Mouse (Mus musculus) kidney, adult 2 months (tissue): Measurements from ENCODE around the gene Serf2. TPM values are rescaled to one million over a fixed set of nuclear protein-coding genes. Genes with fewer than 3 reads are reported as not detected.

Experiments used
- DNase-seq: peaks from one replicate; pipeline ENCODE4 v3.0.0; 2021
- H3K27ac ChIP-seq: fragments of 200-500 bp; 2 replicates; pipeline ENCODE4 v1.5.1; 2012; ENCODE audit warnings: low read depth, low read length, control low read depth, inconsistent platforms; ENCODE audit not compliant: insufficient read depth
- H3K27me3 ChIP-seq: fragments of 200-500 bp; replicated peaks from 2 replicates; pipeline ENCODE4 v1.6.1; 2012; ENCODE audit warnings: mild to moderate bottlenecking, moderate library complexity, low read length, inconsistent platforms; ENCODE audit not compliant: control insufficient read depth, insufficient read depth
- H3K36me3 ChIP-seq: fragments of 200-500 bp; 2 replicates; pipeline ENCODE4 v1.6.1; 2012; ENCODE audit warnings: mild to moderate bottlenecking, moderate library complexity, low read length, inconsistent platforms; ENCODE audit not compliant: control insufficient read depth, insufficient read depth
- H3K4me1 ChIP-seq: fragments of 200-500 bp; 2 replicates; pipeline ENCODE4 v1.6.1; 2011; ENCODE audit warnings: low read length; ENCODE audit not compliant: control insufficient read depth, insufficient read depth
- H3K4me3 ChIP-seq: fragments of 200-500 bp; 2 replicates; pipeline ENCODE4 v1.5.1; 2011; ENCODE audit warnings: mild to moderate bottlenecking, low read depth, low read length, control low read depth; ENCODE audit not compliant: insufficient read depth
- CTCF ChIP-seq: fragments of 200-500 bp; conservative IDR thresholded peaks from 2 replicates; pipeline ENCODE4 v1.5.1; 2011; ENCODE audit warnings: low read depth, mild to moderate bottlenecking, control low read depth, low read length, moderate library complexity, mixed read lengths; ENCODE audit not compliant: insufficient read depth, insufficient read length
- POLR2A ChIP-seq: fragments of 200-500 bp; IDR thresholded peaks from one replicate; pipeline ENCODE4 v1.6.1; 2011; ENCODE audit warnings: low read depth, low read length, control low read depth
- WGBS: fragments of 180-500 bp; shearing (Covaris S2); methylation state at CpG from one replicate; pipeline ENCODE4 v1.1.7; 2018; 5-methylcytosine and 5-hydroxymethylcytosine counted together
- polyA plus RNA-seq: library from polyadenylated mRNA; depleted of rRNA; stranded (reverse); fragments of >200 nt; gene quantifications from 2 replicates; pipeline ENCODE4 v1.2.3, GENCODE M21; 2012

Serf2 gene
- polyA plus RNA-seq, 1 experiment: 400 TPM

DNA sequence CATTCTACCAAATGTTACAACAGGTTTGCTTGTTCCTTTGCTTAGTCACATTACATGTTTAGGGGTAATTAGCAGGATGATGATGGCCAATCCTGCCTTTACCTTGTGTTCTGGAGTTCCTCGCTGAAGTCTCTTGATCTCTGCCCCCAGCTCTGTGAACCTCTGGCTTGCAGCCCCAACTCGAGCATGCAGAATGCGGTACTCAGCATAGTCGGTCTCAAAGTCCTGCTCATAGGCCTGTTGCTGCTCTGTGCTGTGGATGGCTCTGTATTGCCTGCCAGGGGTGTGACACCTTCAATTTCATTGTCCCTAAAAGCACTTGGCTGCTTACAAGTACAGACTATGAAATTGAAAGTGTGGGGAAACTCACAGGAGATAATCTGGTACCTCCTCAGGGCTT is 9.2 kb upstream of the Serf2 start:
- H3K36me3 ChIP-seq: peaks cover 11% of the 10 kb centered on the region
- TF ChIP-seq CTCF: no peak
- TF ChIP-seq POLR2A: no peak

DNA sequence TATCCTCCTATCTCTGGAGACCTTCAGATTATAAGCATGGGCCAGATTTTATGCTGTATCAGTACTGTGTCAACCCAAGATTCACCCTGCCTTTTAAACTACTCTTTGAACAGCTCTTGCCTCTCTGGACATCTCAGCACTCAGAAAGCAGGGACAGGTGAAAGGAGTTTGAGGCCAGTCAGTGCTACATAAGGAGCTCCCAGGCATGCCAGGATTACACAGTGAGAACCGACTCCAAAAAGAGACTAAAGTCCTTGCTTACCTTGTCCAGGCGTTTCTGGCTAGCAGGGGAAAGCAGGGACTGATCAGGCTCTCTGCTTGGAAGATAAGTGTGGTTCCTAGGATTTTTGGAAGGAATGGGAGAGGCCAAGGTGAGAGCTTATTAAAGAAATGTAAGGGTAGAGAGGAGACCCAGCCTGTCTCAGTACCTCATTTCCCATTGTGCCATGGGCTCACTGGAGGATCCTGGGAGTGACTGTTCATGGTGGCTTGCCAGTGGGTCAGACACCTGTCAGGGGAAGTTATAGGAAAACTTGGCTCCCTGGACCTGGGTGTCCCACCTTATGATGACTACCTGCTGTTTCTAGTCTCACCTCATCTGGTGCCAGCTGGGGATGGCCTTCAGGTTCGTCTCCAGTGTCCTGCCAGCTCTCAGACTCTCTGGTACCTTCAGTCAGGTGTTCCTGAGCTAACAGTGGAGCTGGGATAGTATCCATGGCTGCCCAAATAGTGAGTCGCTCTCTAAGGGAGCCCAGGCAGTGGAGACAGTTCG is 8.0 kb upstream of the Serf2 start:
- Histone ChIP-seq H3K4me1 (peaks cover 24% of the 10 kb centered on the region), H3K27me3 (no peaks in the 10 kb centered on the region), H3K27ac (no peak overlapping the region), H3K36me3 (peaks cover 6% of the 10 kb centered on the region), H3K4me3 (no peak overlapping the region)
- DNase-seq: peak; percentile 15
- WGBS: 57% methylated on average over 5 of the region's 5 CpGs
- TF ChIP-seq POLR2A (no peak), CTCF (no peak)

More for the DNA sequence above, 9.2 kb upstream of the Serf2 start:
- WGBS: 50% methylated on average over 4 of the region's 4 CpGs
- H3K27ac ChIP-seq: peak overlapping the region; percentile 24; the same call in 1 of the 2 replicates
- H3K4me1 ChIP-seq: peaks cover 24% of the 10 kb centered on the region
- no peak overlapping the region for H3K4me3 ChIP-seq
- H3K27me3 ChIP-seq: no peaks in the 10 kb centered on the region
- DNase-seq: peak; percentile 89

DNA sequence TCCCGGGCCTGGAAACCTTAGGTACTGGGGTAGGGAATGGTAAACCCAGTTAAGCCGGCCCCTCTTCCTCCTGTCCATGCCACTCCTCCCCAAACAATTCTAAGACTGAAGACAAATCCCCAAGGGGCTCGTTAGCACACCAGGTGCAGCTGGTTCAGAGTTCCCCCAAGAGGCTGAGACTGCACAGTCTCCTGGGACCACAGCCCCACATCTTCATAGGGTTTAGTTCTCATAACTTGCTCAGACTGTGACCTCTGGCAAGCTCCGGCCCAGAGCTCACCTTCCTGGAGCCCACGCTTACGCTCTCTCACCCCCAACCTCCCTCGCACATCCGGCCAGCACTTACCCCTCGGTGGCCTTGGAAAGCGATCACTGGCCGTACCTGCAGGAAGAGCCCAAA is 7.2 kb upstream of the Serf2 start:
- Histone ChIP-seq H3K27me3 (no peaks in the 10 kb centered on the region), H3K36me3 (peaks cover 6% of the 10 kb centered on the region), H3K4me3 (peak overlapping the region; percentile 70), H3K4me1 (peaks cover 24% of the 10 kb centered on the region), H3K27ac (no peak overlapping the region)
- WGBS: 11% methylated on average over 11 of the region's 11 CpGs
- no peak for DNase-seq
- TF ChIP-seq POLR2A: no peak
- no peak for TF ChIP-seq CTCF

DNA sequence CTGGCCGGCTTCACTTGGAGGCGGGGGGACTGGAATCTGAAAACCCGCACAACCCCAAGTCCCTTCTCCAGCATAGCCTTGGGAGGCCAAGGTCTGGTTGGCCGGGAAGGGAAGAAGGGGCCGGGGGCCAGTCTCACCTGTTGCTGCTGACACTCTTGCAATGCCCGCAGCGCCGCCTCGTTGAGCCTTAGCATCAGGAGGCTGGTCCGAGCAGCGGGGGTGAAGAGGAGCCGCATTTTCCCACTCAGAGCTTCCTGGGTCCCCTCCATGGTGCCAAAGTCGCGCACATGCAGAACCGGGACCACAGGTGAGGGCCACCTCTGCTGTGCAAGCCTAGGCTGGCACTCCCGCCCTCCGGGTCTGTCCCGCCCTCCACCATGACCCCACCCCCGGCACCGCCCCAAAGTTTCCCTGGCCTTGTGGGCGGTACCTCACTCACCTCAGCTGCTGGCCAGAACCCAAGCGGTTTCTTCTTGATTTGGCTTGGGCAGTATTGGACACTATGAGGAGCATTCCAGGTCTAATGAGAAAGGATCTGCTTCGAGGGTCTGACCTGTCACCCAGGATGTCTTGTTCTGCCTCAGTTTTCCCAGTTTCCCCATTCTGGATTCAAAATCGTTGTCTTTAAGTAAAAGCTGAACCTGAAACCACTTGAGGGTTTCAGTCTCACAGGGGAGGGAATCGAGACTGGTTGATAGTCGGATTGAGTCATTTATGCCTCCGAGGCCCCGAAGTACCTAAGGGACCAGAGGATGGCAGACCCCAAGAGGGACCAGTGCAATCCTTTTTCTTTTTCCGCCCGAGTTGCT is 6.5 kb upstream of the Serf2 start:
- H3K27ac ChIP-seq: no peak overlapping the region; the same call in 1 of the 2 replicates
- under 1% methylated on average over 30 of the region's 30 CpGs for WGBS

DNA sequence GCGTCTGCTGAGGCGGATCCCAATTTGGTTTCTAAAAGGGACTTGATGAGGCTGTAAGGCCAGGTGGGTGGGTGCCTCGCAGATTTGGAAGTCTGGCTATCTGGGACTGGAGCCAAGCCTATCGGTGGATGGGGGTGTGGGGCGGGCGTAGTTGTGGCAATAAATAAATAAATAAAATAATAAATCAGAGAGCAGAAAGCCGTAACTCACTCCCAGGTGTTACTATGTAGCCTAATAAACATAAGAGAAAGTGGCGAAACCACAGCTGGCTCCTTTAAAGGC is 6.0 kb upstream of the Serf2 start:
- H3K36me3 ChIP-seq: peaks cover 2% of the 10 kb centered on the region; the same call in 1 of the 2 replicates
- peaks cover 24% of the 10 kb centered on the region for H3K4me1 ChIP-seq
- peak; percentile 14 for DNase-seq
- peak overlapping the region; percentile 70 for H3K4me3 ChIP-seq
- WGBS: 12% methylated on average over 8 of the region's 8 CpGs
- TF ChIP-seq POLR2A (no peak), CTCF (no peak)
- no peaks in the 10 kb centered on the region for H3K27me3 ChIP-seq
- H3K27ac ChIP-seq: no peak overlapping the region

More for the DNA sequence above, 6.5 kb upstream of the Serf2 start:
- Histone ChIP-seq H3K27me3 (no peaks in the 10 kb centered on the region), H3K4me3 (peak overlapping the region; percentile 70), H3K36me3 (peaks cover 4% of the 10 kb centered on the region), H3K4me1 (peaks cover 24% of the 10 kb centered on the region)
- TF ChIP-seq CTCF: no peak
- TF ChIP-seq POLR2A: no peak
- DNase-seq: peak; percentile 94

DNA sequence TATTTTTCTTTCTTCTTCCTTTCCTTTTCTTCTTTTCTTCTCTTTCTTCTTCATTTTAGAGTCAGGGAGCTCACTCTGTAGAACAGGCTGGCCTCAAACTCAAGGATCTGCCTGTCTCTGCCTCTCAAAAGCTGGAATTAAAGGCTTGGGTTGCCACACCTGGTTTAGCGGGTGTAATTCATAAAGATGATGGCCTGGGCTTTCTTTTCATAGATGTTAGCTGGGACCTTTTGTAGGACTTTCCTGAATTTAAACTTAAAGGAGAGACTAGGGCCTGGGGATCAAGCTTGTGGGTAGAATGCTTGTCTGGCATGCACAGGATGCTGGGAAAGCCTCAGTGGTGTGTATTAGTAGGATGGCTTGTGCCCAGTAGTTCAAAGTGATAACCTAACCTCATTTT is 4.8 kb upstream of the Serf2 start, which contains the start of gene Ell3:
Gene Ell3, minus strand, starts transcription at position 101 of the 400 bp plus-strand sequence.
- H3K4me1 ChIP-seq: peaks cover 24% of the 10 kb centered on the region
- H3K27me3 ChIP-seq: no peaks in the 10 kb centered on the region
- H3K4me3 ChIP-seq: no peak within 1 kb of the TSS
- no peak within 1 kb of the TSS for H3K27ac ChIP-seq
- H3K36me3 ChIP-seq: no peaks in the 10 kb centered on the region
- DNase-seq: no peak
- TF ChIP-seq CTCF (no peak), POLR2A (no peak)
- WGBS: 94% methylated on average over 1 of the region's 1 CpGs

DNA sequence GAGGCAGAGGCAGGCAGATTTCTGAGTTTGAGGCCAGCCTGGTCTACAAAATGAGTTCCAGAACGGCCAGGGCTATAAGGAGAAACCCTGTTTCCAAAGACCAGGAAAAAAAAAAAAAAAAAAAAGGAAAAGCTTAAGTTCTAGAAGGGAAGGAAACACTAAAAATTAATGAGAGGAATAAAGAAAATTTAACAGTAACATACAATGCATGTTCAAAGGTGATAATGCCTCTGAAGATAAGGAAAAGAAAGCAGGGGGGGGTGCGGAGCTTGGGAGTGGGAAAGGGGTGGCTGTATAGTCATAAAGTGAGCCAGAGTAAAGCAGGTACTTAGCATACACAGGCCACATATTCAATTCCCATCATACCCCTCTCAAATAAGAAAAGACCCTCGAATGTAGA is 3.9 kb upstream of the Serf2 start:
- WGBS: 92% methylated on average over 3 of the region's 3 CpGs
- H3K27me3 ChIP-seq: no peaks in the 10 kb centered on the region
- H3K4me3 ChIP-seq: no peak overlapping the region
- peaks cover 21% of the 10 kb centered on the region for H3K4me1 ChIP-seq
- no peaks in the 10 kb centered on the region for H3K36me3 ChIP-seq
- TF ChIP-seq CTCF (no peak), POLR2A (no peak)
- no peak overlapping the region for H3K27ac ChIP-seq
- no peak for DNase-seq
